Mouse (Mus musculus) thymus, postnatal 10 days (tissue): ENCODE data around the gene Lmntd1.

Experiments
- DNase-seq, 2 experiments: peaks; one replicate each; pipeline ENCODE4 v3.0.0; 2021; ENCODE audit warnings: low spot score in 2 of 2

Gene Lmntd1

DNA sequence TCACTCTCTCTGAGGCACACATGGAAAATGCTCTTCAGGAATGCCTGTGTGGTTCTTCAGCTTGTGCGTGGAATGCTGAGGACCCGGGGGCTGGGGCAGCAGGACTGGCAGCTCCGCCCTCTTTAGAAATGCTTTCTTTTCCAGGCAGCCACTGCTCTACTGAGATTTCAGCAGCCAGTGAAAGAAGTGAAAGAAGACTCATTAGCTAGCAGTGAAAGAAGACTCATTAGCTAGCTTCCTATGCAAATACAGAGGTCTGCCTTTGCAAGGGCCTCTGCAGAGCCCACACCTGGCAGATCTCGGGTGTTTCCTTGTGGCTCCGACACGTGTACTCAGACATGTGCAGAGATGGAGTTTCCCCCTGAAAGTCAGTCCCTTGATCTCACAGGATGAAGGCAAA, 234.9 kb downstream of the Lmntd1 start:
- DNase-seq: no peak

- no peak for DNase-seq
These were observed 235.4 kb downstream of the Lmntd1 start for GRCm38 (mm10) chr6:145378689-145379088.

- no peak for DNase-seq
These were observed 239.7 kb downstream of the Lmntd1 start for GRCm38 (mm10) chr6:145374372-145374771.

DNA sequence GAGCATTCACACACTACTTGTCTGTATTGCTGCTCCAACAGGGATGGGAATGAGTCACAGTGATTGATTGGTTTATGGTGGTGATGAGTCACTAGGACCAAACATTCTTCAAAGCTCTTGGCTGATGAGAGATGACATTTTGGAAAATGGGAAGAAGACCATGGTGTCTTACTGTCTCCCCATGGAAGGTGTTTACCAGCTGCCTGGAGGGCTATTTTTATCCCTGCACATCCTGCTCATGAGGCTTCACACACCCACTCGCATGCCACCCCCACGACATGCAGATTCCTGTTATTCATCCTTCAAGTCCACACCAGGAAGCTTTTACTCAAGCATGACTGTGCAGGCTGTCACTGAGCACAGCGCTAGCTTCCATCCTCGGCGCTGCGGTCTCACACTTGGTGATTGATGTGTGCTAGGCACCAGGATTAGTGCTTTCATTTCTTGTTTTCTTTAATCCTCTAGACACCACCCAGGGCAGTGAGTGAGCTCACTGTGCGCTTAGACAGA, 240.4 kb downstream of the Lmntd1 start:
- no peak for DNase-seq

DNA sequence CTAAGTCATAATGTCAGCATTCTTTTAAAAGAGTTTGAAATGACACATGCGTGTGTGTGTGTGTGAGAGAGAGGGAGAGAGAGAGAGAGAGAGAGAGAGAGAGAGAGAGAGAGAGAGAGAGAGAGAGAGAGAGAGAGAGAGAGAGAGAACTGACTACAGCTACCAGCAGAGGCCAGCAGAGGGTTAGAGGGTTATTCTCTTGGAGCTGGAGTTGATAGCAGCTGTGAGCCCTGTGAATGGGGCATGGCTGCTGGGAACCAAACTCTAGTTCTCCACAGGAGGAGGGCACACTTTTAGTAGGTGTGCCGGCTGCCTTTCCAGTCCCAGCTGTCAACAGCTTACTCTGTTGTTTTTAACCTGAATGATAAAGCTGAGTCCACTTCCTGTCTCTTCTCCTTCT, 242.1 kb downstream of the Lmntd1 start:
- no peak for DNase-seq

DNA sequence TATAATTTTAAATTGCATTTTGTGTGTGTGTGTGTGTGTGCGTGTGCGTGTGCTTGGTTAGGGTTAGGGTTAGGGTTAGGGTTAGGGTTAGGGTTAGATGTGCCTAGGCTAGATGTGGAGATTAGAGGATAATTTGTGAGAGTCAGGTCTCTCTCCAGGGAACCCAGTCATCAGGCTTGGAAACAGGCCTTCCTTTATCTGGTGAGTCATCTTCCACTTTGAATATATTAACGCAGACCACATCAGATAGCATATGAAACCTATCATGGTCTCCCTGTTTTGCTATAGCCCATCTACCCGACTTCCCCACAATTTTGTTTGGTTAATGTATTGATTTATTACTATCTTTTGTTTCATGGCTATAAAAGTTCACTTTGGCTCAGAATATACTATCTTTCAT, 242.5 kb downstream of the Lmntd1 start:
- DNase-seq: no peak

DNA sequence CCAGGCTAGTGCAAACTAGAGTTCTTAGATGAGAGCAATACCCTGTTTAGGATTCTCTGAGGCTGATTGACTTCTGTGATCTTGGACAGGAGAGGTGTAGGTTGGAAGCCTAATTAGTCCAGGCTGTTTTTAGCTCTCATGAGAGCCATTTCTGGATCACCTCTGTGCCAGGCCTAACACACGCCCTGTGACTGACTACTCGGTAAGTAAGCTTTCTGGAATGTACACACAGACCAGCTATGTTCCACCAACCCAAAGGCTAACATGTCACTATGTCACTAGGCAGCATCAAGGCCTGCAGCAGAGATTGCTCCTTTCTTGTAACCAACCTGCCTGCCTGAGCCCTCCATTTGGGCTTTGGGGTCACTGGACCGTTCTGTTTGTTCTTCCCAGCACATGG, 243.8 kb downstream of the Lmntd1 start:
- DNase-seq: no peak

DNA sequence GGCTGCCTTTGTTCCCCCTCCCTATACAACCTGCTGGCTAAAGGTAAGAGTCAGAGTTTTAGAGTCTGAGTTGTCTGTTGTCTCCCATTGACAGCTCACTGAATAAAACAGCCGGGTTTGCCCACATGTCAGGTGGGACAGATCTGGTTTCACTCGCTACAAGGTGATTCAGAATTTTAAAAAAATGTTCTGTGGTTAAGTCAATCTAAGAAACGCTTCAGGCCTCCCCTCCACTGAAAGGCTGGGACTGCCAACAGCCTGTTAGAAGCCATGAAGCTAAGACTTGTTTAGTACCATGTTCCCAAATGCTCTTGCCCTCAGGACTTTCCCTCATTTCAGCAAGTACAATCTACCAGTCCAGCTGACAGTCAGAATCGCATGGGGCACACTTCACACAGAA, 244.8 kb downstream of the Lmntd1 start:
- DNase-seq: no peak

- no peak for DNase-seq
These were observed 247.6 kb downstream of the Lmntd1 start for GRCm38 (mm10) chr6:145366488-145366887.

DNA sequence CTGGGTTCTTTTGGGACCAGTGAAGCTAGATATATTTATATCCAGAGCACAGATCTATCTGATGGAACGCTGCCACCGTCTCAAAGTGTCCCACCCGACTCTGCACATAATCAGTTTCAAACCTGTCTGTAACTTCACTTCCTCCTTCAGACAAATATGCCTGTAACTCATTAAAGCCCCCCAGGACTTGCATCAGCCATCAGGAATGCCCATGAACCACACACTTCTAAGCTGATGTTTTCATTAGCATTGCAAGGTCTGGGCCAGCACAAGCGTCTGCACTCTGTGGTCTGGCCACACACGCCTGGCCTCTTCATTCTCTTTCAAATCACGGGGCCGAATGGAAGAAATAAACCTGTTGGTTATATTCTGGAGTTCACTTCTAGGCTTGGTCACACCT, 250.4 kb downstream of the Lmntd1 start:
- no peak for DNase-seq

- DNase-seq: no peak
These were observed 252.9 kb downstream of the Lmntd1 start for GRCm38 (mm10) chr6:145361109-145361694.

GRCm38 (mm10) chr6:145359470-145360430, 254.4 kb downstream of the Lmntd1 start:
- DNase-seq: peak; percentile 31 to 78

GRCm38 (mm10) chr6:145358001-145358400, 256.1 kb downstream of the Lmntd1 start:
- DNase-seq: no peak

- DNase-seq: no peak
These were observed 260.3 kb downstream of the Lmntd1 start for GRCm38 (mm10) chr6:145353806-145354205.

DNA sequence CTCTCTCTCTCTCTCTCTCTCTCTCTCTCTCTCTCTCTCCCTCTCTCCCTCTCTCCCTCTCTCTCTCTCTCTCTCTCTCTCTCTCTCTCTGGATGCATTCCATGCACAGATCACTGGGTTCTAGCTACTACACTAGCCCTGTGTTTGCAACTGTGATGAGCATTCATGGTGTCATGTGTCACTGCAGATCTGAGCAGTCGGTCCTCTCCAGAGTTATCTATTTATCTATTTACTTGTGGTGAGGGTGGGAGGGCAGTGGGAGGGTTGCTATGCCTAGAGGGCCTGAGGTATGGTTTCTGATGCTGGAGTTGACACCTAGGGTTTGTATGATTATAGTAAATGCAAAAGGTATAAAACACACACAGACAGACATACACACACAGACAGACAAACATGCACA, 261.4 kb downstream of the Lmntd1 start:
- no peak for DNase-seq

- peak; percentile 36 to 67 for DNase-seq
These were observed 265.8 kb downstream of the Lmntd1 start for GRCm38 (mm10) chr6:145348196-145348915.

- DNase-seq: no peak
These were observed 266.5 kb downstream of the Lmntd1 start for GRCm38 (mm10) chr6:145347641-145348040.

DNA sequence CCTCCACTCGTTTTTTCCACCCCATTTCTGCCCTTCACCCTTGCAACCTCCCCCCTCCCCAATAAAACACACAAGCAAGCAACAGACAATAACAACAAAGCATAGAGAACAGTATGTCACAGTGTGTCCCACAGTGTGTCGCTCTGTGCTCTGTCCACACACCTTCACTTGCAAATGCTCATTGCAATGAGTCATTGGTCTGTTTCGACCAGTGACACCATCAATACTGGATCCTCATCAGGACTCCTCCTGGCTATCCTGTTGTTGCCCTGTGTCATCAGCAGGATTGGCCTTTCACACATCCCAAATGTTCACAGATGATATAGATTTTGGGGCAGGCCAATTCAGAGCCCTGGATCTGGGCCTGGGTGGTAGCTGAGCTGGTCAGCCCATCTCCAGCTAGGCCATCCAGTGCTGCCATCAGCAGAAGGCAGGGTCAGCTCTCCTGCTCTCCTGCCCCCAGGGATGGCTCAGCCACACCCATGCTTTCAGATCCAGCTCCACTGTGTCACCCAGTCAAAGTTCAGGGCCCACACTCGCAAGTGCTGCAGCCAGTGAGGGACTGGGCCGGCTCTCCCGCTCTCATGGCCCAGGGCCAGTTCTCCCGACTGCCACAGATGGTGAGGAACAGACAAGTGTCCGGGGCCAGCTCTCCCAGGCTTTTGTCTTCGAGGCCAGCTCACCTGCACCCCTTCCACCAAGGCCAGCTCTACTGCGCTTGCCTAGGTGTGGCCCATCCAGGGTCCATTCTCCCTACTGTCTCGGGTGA, 267.1 kb downstream of the Lmntd1 start:
- DNase-seq: no peak

DNA sequence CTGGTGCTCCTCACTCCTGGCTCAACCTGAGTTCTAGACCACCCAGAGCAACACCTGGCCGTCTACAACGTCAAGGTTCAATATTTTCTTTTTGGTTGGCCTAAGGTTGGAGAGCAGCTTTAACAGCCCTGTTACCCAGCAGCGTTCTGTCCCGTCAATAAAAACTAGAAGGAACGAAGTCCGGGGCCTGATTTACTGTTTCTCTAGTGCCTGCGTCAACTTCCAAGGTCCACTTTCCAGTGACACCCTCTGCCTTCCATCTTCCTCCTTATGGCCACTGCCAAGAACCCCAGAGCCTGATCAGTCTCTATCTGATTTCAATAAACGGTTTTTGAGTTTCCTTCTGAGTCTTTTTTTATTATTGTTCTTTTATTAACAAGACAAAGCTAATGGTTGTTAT, 267.8 kb downstream of the Lmntd1 start:
- DNase-seq: no peak

GRCm38 (mm10) chr6:145344719-145345118, 269.4 kb downstream of the Lmntd1 start:
- DNase-seq: no peak

- DNase-seq: no peak
These were observed 270.7 kb downstream of the Lmntd1 start for GRCm38 (mm10) chr6:145343457-145343856.

GRCm38 (mm10) chr6:145342836-145343235, 271.3 kb downstream of the Lmntd1 start:
- DNase-seq: no peak
